Mouse (Mus musculus) intestine, embryonic 14.5 days (tissue): Measurements from ENCODE around the gene Ptch2. TPM values are rescaled to one million over a fixed set of nuclear protein-coding genes. Genes with fewer than 3 reads are reported as not detected.

Source experiments
- ATAC-seq: fragments of 200-750 bp; cut with Nextera tagmentation; replicated peaks from 2 replicates; pipeline ENCODE4 v1.8.0; 2017; ENCODE audit warnings: low read depth, moderate number of reproducible peaks, moderate TSS enrichment, moderate library complexity; ENCODE audit not compliant: low FRiP score, low TSS enrichment
- DNase-seq: peaks from one replicate; pipeline ENCODE4 v3.0.0-alpha.2; 2018; ENCODE audit warnings: low spot score
- H3K27ac ChIP-seq: fragments of 300-500 bp; sonication (generic); 2 replicates; pipeline ENCODE4 v1.5.1; 2014; ENCODE audit warnings: low read depth, mild to moderate bottlenecking, control low read depth
- H3K27me3 ChIP-seq: fragments of 300-500 bp; sonication (generic); replicated peaks from 2 replicates; pipeline ENCODE4 v1.6.1; 2014; ENCODE audit warnings: low read length, control low read depth; ENCODE audit not compliant: control insufficient read depth, insufficient read depth
- H3K36me3 ChIP-seq: fragments of 300-500 bp; sonication (generic); 2 replicates; pipeline ENCODE4 v1.6.1; 2014; ENCODE audit warnings: low read length, control low read depth; ENCODE audit not compliant: control insufficient read depth, insufficient read depth
- H3K4me1 ChIP-seq: fragments of 300-500 bp; sonication (generic); replicated peaks from 2 replicates; pipeline ENCODE4 v1.6.1; 2014; ENCODE audit warnings: low read length, control low read depth, mixed read lengths; ENCODE audit not compliant: control insufficient read depth, insufficient read depth
- H3K4me2 ChIP-seq: fragments of 300-500 bp; sonication (generic); 2 replicates; pipeline ENCODE4 v1.6.1; 2014; ENCODE audit warnings: low read length
- H3K4me3 ChIP-seq: fragments of 300-500 bp; sonication (generic); 2 replicates; pipeline ENCODE4 v1.5.1; 2014; ENCODE audit warnings: low read depth, low read length, control low read depth, mixed read lengths
- H3K9ac ChIP-seq: fragments of 300-500 bp; sonication (generic); 2 replicates; pipeline ENCODE4 v1.6.1; 2014; ENCODE audit warnings: mild to moderate bottlenecking, low read length
- H3K9me3 ChIP-seq: fragments of 300-500 bp; sonication (generic); 2 replicates; pipeline ENCODE4 v1.6.1; 2016; ENCODE audit warnings: low read length, control low read depth; ENCODE audit not compliant: control insufficient read depth
- WGBS: fragments of 180-500 bp; shearing (Covaris S2); extraction: QIAGEN DNeasy Blood & Tissue Kit; methylation state at CpG from one replicate; pipeline ENCODE4 v1.1.7; 2014; 5-methylcytosine and 5-hydroxymethylcytosine counted together
- polyA plus RNA-seq: library from polyadenylated mRNA; unstranded; fragments of >200 nt; fragmentation: Nextera tagmentation; extraction: Ambion mirVana; gene quantifications from 2 replicates; pipeline ENCODE4 v1.2.1, GENCODE M21; 2014

Gene Ptch2
- polyA plus RNA-seq, 1 experiment from 2014 or later = 8.4 TPM

DNA sequence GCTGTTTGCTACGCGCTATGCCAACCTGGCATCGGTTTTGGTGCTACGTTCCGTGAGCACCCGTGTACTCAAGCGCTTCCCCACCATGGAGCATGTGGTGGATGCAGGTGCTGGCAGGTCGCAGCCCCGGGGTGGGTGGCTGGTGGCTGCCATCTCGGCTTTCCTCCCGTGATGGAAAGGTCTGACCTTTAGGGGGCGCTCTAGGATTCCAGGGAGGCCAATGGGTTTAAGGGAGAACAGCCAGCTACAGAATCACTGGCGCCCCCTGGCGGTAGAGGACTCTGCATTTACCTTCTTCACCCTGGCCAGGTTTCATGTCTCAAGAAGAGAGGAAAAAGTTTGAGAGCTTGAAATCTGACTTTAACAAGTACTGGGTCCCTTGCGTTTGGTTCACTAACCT is 50.3 kb downstream of the Ptch2 start:
- no peak overlapping the region for H3K27ac ChIP-seq
- 0 out of 2 replicates have a peak, but pooled peaks have one; percentile 2 for ATAC-seq
- peak; percentile 88 for DNase-seq
- no peaks in the 10 kb centered on the region for H3K9me3 ChIP-seq
- H3K4me2 ChIP-seq = no peak overlapping the region
- H3K4me1 ChIP-seq = no peaks in the 10 kb centered on the region
- H3K9ac ChIP-seq = no peak overlapping the region
- H3K36me3 ChIP-seq = peaks cover 21% of the 10 kb centered on the region
- WGBS = 36% methylated on average over 15 of the region's 15 CpGs
- no peak overlapping the region for H3K4me3 ChIP-seq
- H3K27me3 ChIP-seq = no peaks in the 10 kb centered on the region

- Histone ChIP-seq H3K9me3 (no peaks in the 10 kb centered on the region), H3K27me3 (no peaks in the 10 kb centered on the region), H3K36me3 (peaks cover 41% of the 10 kb centered on the region), H3K27ac (no peak overlapping the region), H3K4me1 (no peaks in the 10 kb centered on the region; the same call in 1 of the 2 replicates), H3K4me3 (no peak overlapping the region), H3K9ac (no peak overlapping the region), H3K4me2 (no peak overlapping the region)
- 74% methylated on average over 18 of the region's 18 CpGs for WGBS
- DNase-seq = no peak
- ATAC-seq = no peak
Observed at GRCm38 (mm10) chr4:117148047-117148713, 52.3 kb downstream of the Ptch2 start.

DNA sequence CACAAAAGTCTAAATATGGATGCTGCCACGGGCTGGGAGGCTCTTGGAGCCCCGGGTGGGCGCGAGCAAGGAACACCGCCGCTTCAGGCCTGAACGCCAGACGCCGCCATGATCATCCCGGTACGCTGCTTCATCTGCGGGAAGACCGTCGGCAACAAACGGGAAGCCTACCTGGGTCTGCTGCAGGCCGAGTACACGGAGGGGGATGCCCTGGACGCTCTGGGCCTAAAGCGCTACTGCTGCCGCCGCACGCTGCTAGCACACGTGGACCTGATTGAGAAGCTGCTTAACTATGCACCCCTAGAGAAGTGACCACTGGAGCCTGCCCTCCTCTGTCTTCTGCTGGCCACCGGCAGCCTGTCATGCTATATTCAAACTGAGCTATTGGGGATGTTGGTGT is 52.9 kb downstream of the Ptch2 start:
- 67% methylated on average over 24 of the region's 24 CpGs for WGBS
- DNase-seq (no peak), ATAC-seq (no peak)
- Histone ChIP-seq H3K4me2 (no peak overlapping the region), H3K4me3 (no peak overlapping the region), H3K36me3 (peaks cover 48% of the 10 kb centered on the region), H3K27me3 (no peaks in the 10 kb centered on the region), H3K4me1 (peaks cover under 1% of the 10 kb centered on the region; the same call in 1 of the 2 replicates), H3K9me3 (no peaks in the 10 kb centered on the region), H3K9ac (no peak overlapping the region), H3K27ac (no peak overlapping the region)

- Histone ChIP-seq H3K9ac (no peak overlapping the region), H3K4me3 (no peak overlapping the region), H3K27ac (no peak overlapping the region), H3K4me2 (no peak overlapping the region), H3K4me1 (peaks cover 5% of the 10 kb centered on the region; the same call in 1 of the 2 replicates), H3K27me3 (no peaks in the 10 kb centered on the region), H3K9me3 (no peaks in the 10 kb centered on the region), H3K36me3 (peaks cover 55% of the 10 kb centered on the region)
- WGBS = 75% methylated on average over 6 of the region's 6 CpGs
- no peak for ATAC-seq
- no peak for DNase-seq
Observed at GRCm38 (mm10) chr4:117149291-117150211, 53.7 kb downstream of the Ptch2 start.

DNA sequence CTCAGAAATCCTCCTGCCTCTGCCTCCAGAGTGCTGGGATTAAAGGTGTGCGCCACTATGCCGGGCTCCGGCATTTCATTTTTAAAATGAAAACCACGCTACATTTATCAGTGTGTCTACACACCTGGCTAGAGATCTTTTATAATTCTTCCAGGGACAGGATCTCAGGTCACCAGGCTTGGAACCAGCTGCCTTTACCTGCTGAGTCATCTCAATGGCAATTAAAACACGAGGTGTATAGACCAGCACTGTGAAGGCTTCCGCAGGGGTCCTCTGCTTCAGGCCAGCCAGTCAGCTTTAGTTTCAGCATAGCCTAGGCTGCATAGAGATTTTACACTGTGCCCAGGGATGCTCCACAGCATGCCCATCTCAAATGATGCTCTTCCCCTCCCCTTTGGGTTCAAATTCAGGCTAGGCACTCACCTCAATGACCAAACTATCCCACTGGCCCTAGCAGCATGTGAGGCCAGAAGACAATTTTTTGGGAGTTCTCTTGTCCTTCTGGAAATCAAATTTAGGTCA is 54.4 kb downstream of the Ptch2 start:
- Histone ChIP-seq H3K27ac (no peak overlapping the region), H3K4me2 (no peak overlapping the region), H3K27me3 (no peaks in the 10 kb centered on the region), H3K9me3 (no peaks in the 10 kb centered on the region), H3K4me1 (peaks cover 5% of the 10 kb centered on the region; the same call in 1 of the 2 replicates), H3K4me3 (no peak overlapping the region), H3K9ac (no peak overlapping the region), H3K36me3 (peaks cover 59% of the 10 kb centered on the region)
- no peak for DNase-seq
- no peak for ATAC-seq
- WGBS = 93% methylated on average over 6 of the region's 6 CpGs

GRCm38 (mm10) chr4:117151416-117151815 is 55.5 kb downstream of the Ptch2 start:
- WGBS = 67% methylated on average over 1 of the region's 1 CpGs

DNA sequence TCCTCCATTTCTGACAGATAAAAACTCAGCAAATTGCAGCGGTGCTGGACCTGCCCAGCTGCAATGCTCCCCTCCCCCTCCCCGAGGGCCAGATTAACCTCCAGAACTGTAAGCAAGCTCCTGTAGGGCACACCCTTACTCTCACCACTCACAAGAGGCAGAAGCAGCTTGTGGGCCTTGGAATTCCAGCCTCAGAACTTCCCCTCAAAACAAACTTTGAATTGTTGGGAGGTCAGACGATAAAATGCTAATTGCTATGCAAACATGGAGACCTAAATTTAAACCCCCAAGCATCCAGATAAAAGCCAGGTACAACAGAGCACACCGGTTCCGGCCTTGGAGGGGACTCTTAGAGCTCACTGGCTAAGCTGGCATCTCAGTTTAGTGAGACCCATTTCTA is 56.8 kb downstream of the Ptch2 start:
- WGBS = 66% methylated on average over 5 of the region's 5 CpGs
- Histone ChIP-seq H3K27me3 (no peaks in the 10 kb centered on the region), H3K36me3 (peaks cover 59% of the 10 kb centered on the region), H3K4me2 (peak overlapping the region; percentile 56; the same call in 1 of the 2 replicates), H3K9ac (0 out of 2 replicates have a peak overlapping the region, but pooled peaks have one; percentile 3), H3K4me1 (peaks cover 5% of the 10 kb centered on the region; the same call in 1 of the 2 replicates), H3K27ac (no peak overlapping the region), H3K9me3 (no peaks in the 10 kb centered on the region), H3K4me3 (no peak overlapping the region)
- DNase-seq (no peak), ATAC-seq (no peak)

More at GRCm38 (mm10) chr4:117151416-117151815, 55.5 kb downstream of the Ptch2 start:
- H3K4me2 ChIP-seq = no peak overlapping the region
- no peaks in the 10 kb centered on the region for H3K9me3 ChIP-seq
- ATAC-seq (no peak), DNase-seq (no peak)
- H3K4me1 ChIP-seq = peaks cover 5% of the 10 kb centered on the region; the same call in 1 of the 2 replicates
- H3K9ac ChIP-seq = no peak overlapping the region
- H3K27ac ChIP-seq = no peak overlapping the region
- no peak overlapping the region for H3K4me3 ChIP-seq
- peaks cover 59% of the 10 kb centered on the region for H3K36me3 ChIP-seq
- no peaks in the 10 kb centered on the region for H3K27me3 ChIP-seq

DNA sequence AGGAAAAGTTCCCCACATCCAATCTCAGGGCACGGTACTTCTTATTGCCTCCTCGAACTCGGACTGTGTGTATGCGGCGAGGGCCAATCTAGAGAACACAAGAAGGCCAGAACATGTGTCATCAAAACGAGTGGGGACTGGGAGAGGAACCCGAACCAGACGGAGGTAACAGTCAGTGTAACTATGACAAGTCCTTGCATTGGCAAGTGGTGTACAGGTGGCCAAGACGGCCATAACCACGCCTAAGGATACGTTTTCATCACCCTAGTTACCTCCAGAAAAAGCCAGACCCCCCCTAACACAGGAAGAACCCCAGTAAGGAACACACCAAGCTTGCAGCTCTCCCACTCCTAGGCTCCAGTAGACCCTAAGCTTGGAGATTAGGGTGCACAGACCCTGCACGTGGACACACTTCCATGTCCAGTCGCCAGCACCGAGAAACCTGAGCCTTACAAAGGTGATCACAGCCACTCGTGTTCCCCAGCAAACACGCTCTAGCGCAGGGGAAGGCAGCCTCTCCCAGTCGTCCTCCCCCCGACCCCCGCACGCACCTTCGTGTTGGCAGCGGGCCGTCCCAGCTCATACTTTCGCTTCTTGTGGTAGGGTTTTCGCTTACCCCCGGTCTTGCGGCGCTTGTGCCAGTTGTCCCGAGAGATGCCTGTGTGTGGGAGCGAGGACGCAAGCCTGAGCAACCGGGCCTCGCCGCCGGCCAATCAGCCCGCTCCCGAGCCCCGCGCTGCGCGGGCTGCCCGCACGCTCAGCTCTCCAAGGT is 59.3 kb downstream of the Ptch2 start:
- Histone ChIP-seq H3K9ac (peak overlapping the region; percentile 95), H3K27me3 (no peaks in the 10 kb centered on the region), H3K4me2 (peak overlapping the region; percentile 56), H3K27ac (peak overlapping the region; percentile 94), H3K36me3 (peaks cover 66% of the 10 kb centered on the region), H3K4me3 (peak overlapping the region; percentile 68), H3K4me1 (peaks cover 5% of the 10 kb centered on the region; the same call in 1 of the 2 replicates), H3K9me3 (no peaks in the 10 kb centered on the region)
- DNase-seq (no peak), ATAC-seq (no peak)
- 1% methylated on average over 44 of the region's 44 CpGs for WGBS
